Mouse (Mus musculus) megakaryocyte, adult 5-6 weeks (primary cell): ENCODE measurements around the gene Methig1. TPM values are rescaled to one million over a fixed set of nuclear protein-coding genes. Genes with fewer than 3 reads are reported as not detected.
"Not testable (repeated sequence)": the region's sequence is repeated elsewhere in the genome, so short reads cannot be mapped to it uniquely, and the experiment has no call there.

Source experiments
- ATAC-seq: 2 replicates; pipeline ENCODE4 v1.8.0; 2016; ENCODE audit warnings: mild to moderate bottlenecking, inconsistent platforms; ENCODE audit not compliant: poor library complexity, severe bottlenecking
- total RNA-seq, 2 experiments: library from RNA; stranded (forward) in 1 of 2; stranded (reverse) in 1 of 2; fragments of 153-499, 151-499 nt in 1 of 2; fragments of 221-1000, 200-1000 nt in 1 of 2; gene quantifications; 2 replicates each; pipeline versions ENCODE4 v1.2.3 to v1.2.4; 2015 to 2017

Gene Methig1
- total RNA-seq, 2 experiments from 2014 or later = not detected

- not testable (repeated sequence) for ATAC-seq
These were observed 15.6 kb upstream of the Methig1 start for GRCm38 (mm10) chr15:100337328-100337727.

GRCm38 (mm10) chr15:100337847-100338246 is 15.1 kb upstream of the Methig1 start:
- peak; percentile 59; the same call in 1 of the 2 replicates for ATAC-seq

- not testable (repeated sequence) for ATAC-seq
These were observed 11.5 kb upstream of the Methig1 start for GRCm38 (mm10) chr15:100341314-100341980.

GRCm38 (mm10) chr15:100345484-100345883 is 7.5 kb upstream of the Methig1 start:
- ATAC-seq = no peak

- ATAC-seq = no peak
These were observed 6.2 kb upstream of the Methig1 start for GRCm38 (mm10) chr15:100346761-100347160.

GRCm38 (mm10) chr15:100349496-100349895 is 3.5 kb upstream of the Methig1 start:
- no peak for ATAC-seq

GRCm38 (mm10) chr15:100351501-100352060 is 1.4 kb upstream of the Methig1 start:
- no peak for ATAC-seq

GRCm38 (mm10) chr15:100353399-100353798 is 450 bp downstream of the Methig1 start:
- peak; percentile 40; the same call in 1 of the 2 replicates for ATAC-seq

- ATAC-seq = no peak
These were observed 2.9 kb downstream of the Methig1 start for GRCm38 (mm10) chr15:100355876-100356275.

- ATAC-seq = no peak
These were observed 11.3 kb downstream of the Methig1 start, which contains the start of gene Higd1c for GRCm38 (mm10) chr15:100364242-100364641. Gene Higd1c (plus strand): TSS chr15:100364542.

- ATAC-seq = not testable (repeated sequence)
These were observed 13.0 kb downstream of the Methig1 start for GRCm38 (mm10) chr15:100365967-100366366.

- no peak for ATAC-seq
These were observed 14.2 kb downstream of the Methig1 start for GRCm38 (mm10) chr15:100367119-100367518.

- ATAC-seq = no peak
These were observed 22.1 kb downstream of the Methig1 start for GRCm38 (mm10) chr15:100375066-100375465.

GRCm38 (mm10) chr15:100377847-100378505 is 25.0 kb downstream of the Methig1 start:
- peak; percentile 74 for ATAC-seq

GRCm38 (mm10) chr15:100379658-100380057 is 26.7 kb downstream of the Methig1 start:
- no peak for ATAC-seq

GRCm38 (mm10) chr15:100380104-100380503 is 27.2 kb downstream of the Methig1 start:
- no peak for ATAC-seq

- no peak for ATAC-seq
These were observed 32.8 kb downstream of the Methig1 start for GRCm38 (mm10) chr15:100385705-100386104.

GRCm38 (mm10) chr15:100387544-100388223 is 34.7 kb downstream of the Methig1 start:
- ATAC-seq = no peak

GRCm38 (mm10) chr15:100388224-100388835 is 35.4 kb downstream of the Methig1 start:
- ATAC-seq = peak; percentile 49

GRCm38 (mm10) chr15:100388886-100389285 is 35.9 kb downstream of the Methig1 start:
- no peak for ATAC-seq

- ATAC-seq = no peak
These were observed 38.1 kb downstream of the Methig1 start for GRCm38 (mm10) chr15:100391066-100391465.
